Mouse (Mus musculus) forebrain, embryonic 16.5 days (tissue): ENCODE measurements around the gene 4933428G20Rik. TPM values are rescaled to one million over a fixed set of nuclear protein-coding genes. Genes with fewer than 3 reads are reported as not detected.

Experiments used
- ATAC-seq: fragments of 200-750 bp; cut with Nextera tagmentation; 2 replicates; pipeline ENCODE4 v1.8.0; 2017; ENCODE audit warnings: mild to moderate bottlenecking, moderate library complexity
- H3K27ac ChIP-seq: fragments of 300-500 bp; sonication (generic); 2 replicates; pipeline ENCODE4 v1.5.1; 2014; ENCODE audit warnings: low read length, control low read depth
- H3K27me3 ChIP-seq: fragments of 300-500 bp; sonication (generic); replicated peaks from 2 replicates; pipeline ENCODE4 v1.6.1; 2014; ENCODE audit warnings: low read length; ENCODE audit not compliant: control insufficient read depth, insufficient read depth
- H3K36me3 ChIP-seq: fragments of 300-500 bp; sonication (generic); 2 replicates; pipeline ENCODE4 v1.6.1; 2014; ENCODE audit not compliant: control insufficient read depth, insufficient read depth
- H3K4me1 ChIP-seq: fragments of 300-500 bp; sonication (generic); replicated peaks from 2 replicates; pipeline ENCODE4 v1.6.1; 2014; ENCODE audit warnings: low read length; ENCODE audit not compliant: control insufficient read depth, insufficient read depth
- H3K4me2 ChIP-seq: fragments of 300-500 bp; sonication (generic); 2 replicates; pipeline ENCODE4 v1.6.1; 2014; ENCODE audit warnings: mild to moderate bottlenecking, low read length, control low read depth
- H3K4me3 ChIP-seq: fragments of 300-500 bp; sonication (generic); replicated peaks from 2 replicates; pipeline ENCODE4 v1.5.1; 2014; ENCODE audit warnings: mild to moderate bottlenecking, low read length, control low read depth
- H3K9ac ChIP-seq: fragments of 300-500 bp; sonication (generic); replicated peaks from 2 replicates; pipeline ENCODE4 v1.6.1; 2014; ENCODE audit warnings: low read depth, low read length, control low read depth
- H3K9me3 ChIP-seq: fragments of 300-500 bp; sonication (generic); 2 replicates; pipeline ENCODE4 v1.6.1; 2016; ENCODE audit warnings: low read length; ENCODE audit not compliant: control insufficient read depth
- WGBS: fragments of 180-500 bp; shearing (Covaris S2); extraction: QIAGEN DNeasy Blood & Tissue Kit; methylation state at CpG from one replicate; pipeline ENCODE4 v1.1.7; 2014; 5-methylcytosine and 5-hydroxymethylcytosine counted together
- polyA plus RNA-seq: library from polyadenylated mRNA; unstranded; fragments of >200 nt; fragmentation: Nextera tagmentation; extraction: Ambion mirVana; gene quantifications from 2 replicates; pipeline ENCODE4 v1.2.1, GENCODE M21; 2015

Gene 4933428G20Rik
- polyA plus RNA-seq, 1 experiment from 2014 or later, result 1.2 TPM

DNA sequence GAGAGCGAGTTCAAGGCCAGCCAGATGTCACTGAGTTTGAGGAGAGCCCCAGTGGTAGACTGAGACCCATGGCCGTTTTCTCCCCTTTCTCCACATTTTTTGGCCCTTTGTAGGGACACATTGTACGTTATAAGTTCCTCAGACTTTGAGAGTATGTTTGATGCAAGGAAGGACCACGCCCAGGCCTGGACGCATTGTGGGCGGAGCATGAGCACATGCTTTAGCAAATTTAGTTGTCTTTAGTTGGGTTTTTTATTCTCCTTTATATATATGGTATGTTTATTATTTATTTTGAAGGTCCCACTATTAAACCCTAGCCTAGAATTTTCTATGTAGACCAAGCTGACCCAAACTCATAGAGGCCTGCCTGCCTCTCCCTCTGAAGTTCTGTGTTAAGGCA is 21.8 kb downstream of the 4933428G20Rik start:
- Histone ChIP-seq H3K36me3 (peaks cover 4% of the 10 kb centered on the region; the same call in 1 of the 2 replicates), H3K4me2 (no peak overlapping the region), H3K27me3 (no peaks in the 10 kb centered on the region), H3K4me3 (no peak overlapping the region), H3K4me1 (no peaks in the 10 kb centered on the region), H3K9ac (no peak overlapping the region), H3K9me3 (no peaks in the 10 kb centered on the region), H3K27ac (no peak overlapping the region)
- ATAC-seq, result no peak
- WGBS, result 91% methylated on average over 6 of the region's 6 CpGs

GRCm38 (mm10) chr11:97477431-97477830 is 22.7 kb downstream of the 4933428G20Rik start:
- WGBS, result 81% methylated on average over 7 of the region's 7 CpGs
- ATAC-seq, result no peak
- Histone ChIP-seq H3K9me3 (no peaks in the 10 kb centered on the region), H3K9ac (no peak overlapping the region), H3K27ac (no peak overlapping the region), H3K27me3 (no peaks in the 10 kb centered on the region), H3K4me3 (no peak overlapping the region), H3K36me3 (0 out of 2 replicates have a peak, but pooled peaks cover 2% of the 10 kb centered on the region), H3K4me1 (no peaks in the 10 kb centered on the region), H3K4me2 (no peak overlapping the region)

- peak; percentile 57 for ATAC-seq
- Histone ChIP-seq H3K27me3 (no peaks in the 10 kb centered on the region), H3K4me1 (no peaks in the 10 kb centered on the region), H3K9ac (no peak overlapping the region), H3K4me3 (no peak overlapping the region), H3K27ac (no peak overlapping the region), H3K4me2 (no peak overlapping the region), H3K9me3 (no peaks in the 10 kb centered on the region), H3K36me3 (0 out of 2 replicates have a peak, but pooled peaks cover 2% of the 10 kb centered on the region)
- 56% methylated on average over 8 of the region's 8 CpGs for WGBS
Measured at GRCm38 (mm10) chr11:97476334-97477095, 23.6 kb downstream of the 4933428G20Rik start.

GRCm38 (mm10) chr11:97471276-97471675 is 28.9 kb downstream of the 4933428G20Rik start:
- Histone ChIP-seq H3K9me3 (no peaks in the 10 kb centered on the region), H3K36me3 (peaks cover 4% of the 10 kb centered on the region; the same call in 1 of the 2 replicates), H3K4me2 (no peak overlapping the region), H3K27me3 (no peaks in the 10 kb centered on the region), H3K27ac (no peak overlapping the region), H3K4me3 (no peak overlapping the region), H3K4me1 (no peaks in the 10 kb centered on the region), H3K9ac (no peak overlapping the region)
- WGBS, result 88% methylated on average over 6 of the region's 6 CpGs
- ATAC-seq, result no peak

DNA sequence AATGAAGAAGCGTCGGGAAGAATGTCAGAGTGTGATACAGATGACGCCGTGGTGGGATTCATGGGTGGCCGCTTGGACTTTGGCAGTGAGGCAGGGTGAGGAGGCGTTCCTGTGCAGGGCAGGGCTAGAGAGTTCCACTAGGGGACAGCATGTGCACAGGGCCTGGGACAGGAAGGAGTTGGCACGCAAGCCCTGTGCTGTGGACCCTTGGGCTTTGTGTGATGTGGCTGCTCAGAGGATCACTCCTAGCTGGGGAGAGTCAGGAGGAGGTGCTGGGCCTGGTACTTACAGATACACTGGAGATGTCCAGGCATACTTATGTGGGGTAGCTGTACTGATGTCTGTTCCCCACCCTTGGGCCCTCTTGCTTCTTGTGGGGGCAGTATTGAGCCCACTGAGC is 30.3 kb downstream of the 4933428G20Rik start:
- peaks cover 8% of the 10 kb centered on the region; the same call in 1 of the 2 replicates for H3K36me3 ChIP-seq
- H3K4me1 ChIP-seq, result no peaks in the 10 kb centered on the region
- H3K4me2 ChIP-seq, result no peak overlapping the region
- WGBS, result 84% methylated on average over 7 of the region's 7 CpGs
- no peaks in the 10 kb centered on the region for H3K9me3 ChIP-seq
- H3K27ac ChIP-seq, result no peak overlapping the region
- no peak for ATAC-seq
- H3K9ac ChIP-seq, result no peak overlapping the region
- H3K27me3 ChIP-seq, result no peaks in the 10 kb centered on the region
- no peak overlapping the region for H3K4me3 ChIP-seq

- H3K4me1 ChIP-seq, result no peaks in the 10 kb centered on the region
- H3K4me2 ChIP-seq, result no peak overlapping the region
- H3K27ac ChIP-seq, result no peak overlapping the region
- H3K9ac ChIP-seq, result no peak overlapping the region
- peak; percentile 64; the same call in 1 of the 2 replicates for ATAC-seq
- no peaks in the 10 kb centered on the region for H3K9me3 ChIP-seq
- H3K27me3 ChIP-seq, result no peaks in the 10 kb centered on the region
- WGBS, result 38% methylated on average over 14 of the region's 14 CpGs
- no peak overlapping the region for H3K4me3 ChIP-seq
- H3K36me3 ChIP-seq, result peaks cover 11% of the 10 kb centered on the region
Measured at GRCm38 (mm10) chr11:97468639-97469287, 31.4 kb downstream of the 4933428G20Rik start.

DNA sequence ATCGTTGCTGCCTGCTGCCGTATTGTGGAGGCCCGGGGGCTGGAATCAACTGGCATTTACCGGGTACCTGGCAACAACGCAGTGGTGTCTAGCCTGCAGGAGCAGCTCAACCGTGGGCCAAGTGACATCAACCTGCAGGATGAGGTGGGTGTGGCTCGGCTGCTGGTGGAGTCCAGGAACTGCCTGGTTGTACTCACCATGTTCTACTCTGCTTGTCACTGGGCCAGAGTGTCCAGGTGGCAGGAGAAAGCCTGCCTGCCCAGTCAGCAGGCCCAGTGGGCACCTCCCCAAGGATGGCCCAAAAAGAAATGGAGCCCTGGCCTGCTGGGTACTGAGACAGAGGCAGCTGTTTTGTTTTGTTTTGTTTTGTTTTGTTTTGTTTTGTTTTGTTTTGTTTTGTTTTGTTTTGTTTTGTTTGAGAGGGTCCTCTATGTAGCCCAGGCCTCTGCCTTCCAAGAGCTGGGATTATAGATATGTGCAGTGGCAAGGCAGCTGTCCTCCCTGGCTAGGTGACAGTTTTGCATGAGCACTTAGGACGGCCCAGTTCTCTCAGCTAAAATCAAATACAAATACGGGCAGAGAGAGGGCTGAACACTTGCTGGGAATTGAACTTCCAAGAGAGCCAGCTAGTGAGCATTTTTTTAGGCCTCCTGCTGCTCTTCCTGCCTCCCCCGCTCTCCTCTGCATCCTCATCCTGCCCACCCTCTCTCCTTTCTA is 33.5 kb downstream of the 4933428G20Rik start:
- H3K9ac ChIP-seq, result no peak overlapping the region

GRCm38 (mm10) chr11:97465957-97466356 is 34.2 kb downstream of the 4933428G20Rik start:
- peaks cover 17% of the 10 kb centered on the region for H3K36me3 ChIP-seq
- 89% methylated on average over 12 of the region's 12 CpGs for WGBS

More for the DNA sequence above, 33.5 kb downstream of the 4933428G20Rik start:
- Histone ChIP-seq H3K4me1 (no peaks in the 10 kb centered on the region), H3K4me3 (no peak overlapping the region), H3K27ac (no peak overlapping the region), H3K27me3 (0 out of 2 replicates have a peak, but pooled peaks cover 4% of the 10 kb centered on the region), H3K4me2 (no peak overlapping the region), H3K36me3 (peaks cover 15% of the 10 kb centered on the region), H3K9me3 (no peaks in the 10 kb centered on the region)
- ATAC-seq, result no peak
- 61% methylated on average over 10 of the region's 10 CpGs for WGBS

DNA sequence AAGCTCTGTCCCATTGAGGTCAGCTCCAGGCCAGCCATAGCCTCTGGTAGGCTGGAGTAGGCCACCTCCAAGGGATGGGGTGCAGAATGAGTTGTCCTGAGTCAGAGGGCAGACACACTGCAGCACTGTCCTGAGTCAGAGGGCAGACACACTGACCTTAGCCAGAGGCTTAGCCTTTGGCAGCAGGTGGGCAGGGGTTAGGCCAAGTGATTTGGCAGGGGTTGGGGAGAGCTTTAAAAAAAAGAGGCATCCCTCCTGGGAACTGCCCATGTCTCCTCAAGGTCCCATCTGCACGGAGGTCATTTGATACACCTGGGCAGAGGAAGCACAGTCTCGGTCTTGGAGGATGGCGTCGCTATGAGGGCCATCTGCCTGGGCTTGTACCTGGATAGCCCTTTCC is 36.1 kb downstream of the 4933428G20Rik start:
- H3K27ac ChIP-seq, result no peak overlapping the region
- H3K36me3 ChIP-seq, result peaks cover 22% of the 10 kb centered on the region
- H3K4me1 ChIP-seq, result no peaks in the 10 kb centered on the region
- H3K9me3 ChIP-seq, result no peaks in the 10 kb centered on the region
- H3K27me3 ChIP-seq, result 0 out of 2 replicates have a peak, but pooled peaks cover 4% of the 10 kb centered on the region
- no peak overlapping the region for H3K4me3 ChIP-seq
- no peak for ATAC-seq
- no peak overlapping the region for H3K4me2 ChIP-seq
- 83% methylated on average over 4 of the region's 4 CpGs for WGBS
- H3K9ac ChIP-seq, result no peak overlapping the region

More at GRCm38 (mm10) chr11:97465957-97466356, 34.2 kb downstream of the 4933428G20Rik start:
- H3K27me3 ChIP-seq, result 0 out of 2 replicates have a peak, but pooled peaks cover 4% of the 10 kb centered on the region
- H3K4me2 ChIP-seq, result no peak overlapping the region
- H3K27ac ChIP-seq, result no peak overlapping the region
- H3K4me1 ChIP-seq, result no peaks in the 10 kb centered on the region
- H3K9ac ChIP-seq, result no peak overlapping the region
- no peaks in the 10 kb centered on the region for H3K9me3 ChIP-seq
- H3K4me3 ChIP-seq, result no peak overlapping the region
- no peak for ATAC-seq
